Mouse (Mus musculus) hindbrain, embryonic 14.5 days (tissue): Measurements from ENCODE around the gene Ccar1. TPM values are rescaled to one million over a fixed set of nuclear protein-coding genes. Genes with fewer than 3 reads are reported as not detected.
A peak's percentile ranks its signal among the peaks of the same experiment; 100 is the strongest.
"Not testable (repeated sequence)": the region's sequence is repeated elsewhere in the genome, so short reads cannot be mapped to it uniquely, and the experiment has no call there.

Experiments
- ATAC-seq: fragments of 200-750 bp; cut with Nextera tagmentation; 2 replicates; pipeline ENCODE4 v1.8.0; 2017; ENCODE audit warnings: moderate number of reproducible peaks, mild to moderate bottlenecking, moderate TSS enrichment, moderate library complexity; ENCODE audit not compliant: low FRiP score
- DNase-seq: peaks from one replicate; pipeline ENCODE4 v3.0.0-alpha.2; 2015; ENCODE audit warnings: low spot score
- H3K27ac ChIP-seq: fragments of 300-500 bp; sonication (generic); 2 replicates; pipeline ENCODE4 v1.5.1; 2014; ENCODE audit warnings: mild to moderate bottlenecking, moderate library complexity
- H3K27me3 ChIP-seq: fragments of 300-500 bp; sonication (generic); 2 replicates; pipeline ENCODE4 v1.6.1; 2014; ENCODE audit warnings: mild to moderate bottlenecking, low read length, mixed read lengths; ENCODE audit not compliant: control insufficient read depth, insufficient read depth
- H3K36me3 ChIP-seq: fragments of 300-500 bp; sonication (generic); replicated peaks from 2 replicates; pipeline ENCODE4 v1.6.1; 2014; ENCODE audit not compliant: control insufficient read depth, insufficient read depth
- H3K4me1 ChIP-seq: fragments of 300-500 bp; sonication (generic); replicated peaks from 2 replicates; pipeline ENCODE4 v1.6.1; 2014; ENCODE audit warnings: antibody characterized with exemption, low read length, mixed read lengths; ENCODE audit not compliant: control insufficient read depth, insufficient read depth
- H3K4me2 ChIP-seq: fragments of 300-500 bp; sonication (generic); replicated peaks from 2 replicates; pipeline ENCODE4 v1.6.1; 2014; ENCODE audit warnings: mild to moderate bottlenecking, moderate library complexity
- H3K4me3 ChIP-seq: fragments of 300-500 bp; sonication (generic); replicated peaks from 2 replicates; pipeline ENCODE4 v1.5.1; 2014; ENCODE audit warnings: mild to moderate bottlenecking, low read length
- H3K9ac ChIP-seq: fragments of 300-500 bp; sonication (generic); 2 replicates; pipeline ENCODE4 v1.6.1; 2014
- H3K9me3 ChIP-seq: fragments of 300-500 bp; sonication (generic); 2 replicates; pipeline ENCODE4 v1.6.1; 2016; ENCODE audit warnings: low read length; ENCODE audit not compliant: control insufficient read depth
- WGBS: fragments of 180-500 bp; shearing (Covaris S2); extraction: QIAGEN DNeasy Blood & Tissue Kit; methylation state at CpG from one replicate; pipeline ENCODE4 v1.1.7; 2014; 5-methylcytosine and 5-hydroxymethylcytosine counted together
- polyA plus RNA-seq: library from polyadenylated mRNA; unstranded; fragments of >200 nt; fragmentation: Nextera tagmentation; extraction: Ambion mirVana; gene quantifications from 2 replicates; pipeline ENCODE4 v1.2.1, GENCODE M21; 2014

Gene Ccar1
- polyA plus RNA-seq, 1 experiment from 2014 or later, result 96.0 TPM

DNA sequence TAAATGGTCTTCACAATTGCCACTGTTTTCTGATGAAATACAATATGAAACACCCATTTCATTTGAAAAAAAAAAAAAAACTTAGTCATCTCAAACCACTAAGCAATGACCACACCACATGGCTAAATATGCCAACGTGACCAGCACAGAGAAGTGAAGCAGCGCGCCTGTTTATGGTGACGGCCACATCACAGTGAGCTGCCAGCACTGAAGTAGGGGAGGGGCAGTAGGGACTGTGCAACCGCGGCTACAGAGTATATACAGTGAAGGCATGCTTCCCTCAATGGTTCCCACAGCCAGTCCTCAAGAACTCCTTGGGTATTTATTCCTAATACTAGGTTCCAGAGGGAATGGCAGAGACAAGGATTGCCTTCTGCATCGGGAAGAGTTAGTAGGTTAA, 16.2 kb upstream of the Ccar1 start:
- H3K9me3 ChIP-seq, result no peaks in the 10 kb centered on the region
- peaks cover 56% of the 10 kb centered on the region for H3K36me3 ChIP-seq
- H3K27me3 ChIP-seq, result no peaks in the 10 kb centered on the region
- ATAC-seq (no peak), DNase-seq (no peak)
- no peak overlapping the region for H3K27ac ChIP-seq
- no peak overlapping the region for H3K9ac ChIP-seq
- 93% methylated on average over 7 of the region's 7 CpGs for WGBS
- no peak overlapping the region for H3K4me2 ChIP-seq
- H3K4me1 ChIP-seq, result no peaks in the 10 kb centered on the region
- H3K4me3 ChIP-seq, result no peak overlapping the region

DNA sequence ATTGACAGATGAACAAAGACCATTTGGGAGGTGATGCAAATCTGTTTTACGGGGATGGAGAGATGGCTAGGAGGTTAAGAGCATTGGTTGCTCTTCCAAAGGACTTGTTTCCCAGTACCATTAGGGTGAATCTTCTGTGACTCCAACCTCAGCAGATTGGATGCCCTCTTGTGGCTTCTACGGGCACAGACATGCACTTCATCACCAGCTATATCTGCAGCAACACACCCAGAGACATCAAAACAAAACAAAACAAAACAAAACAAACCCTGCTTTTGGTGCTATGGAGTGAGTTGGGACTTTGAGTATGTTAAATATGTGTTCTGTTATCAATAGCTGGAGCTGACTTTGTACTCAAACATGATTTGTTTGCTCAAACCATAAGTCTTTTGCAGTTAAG, 12.0 kb upstream of the Ccar1 start:
- Histone ChIP-seq H3K27ac (no peak overlapping the region), H3K4me3 (no peak overlapping the region), H3K27me3 (no peaks in the 10 kb centered on the region), H3K9me3 (no peaks in the 10 kb centered on the region), H3K4me2 (no peak overlapping the region), H3K4me1 (no peaks in the 10 kb centered on the region), H3K36me3 (peaks cover 14% of the 10 kb centered on the region), H3K9ac (no peak overlapping the region)
- ATAC-seq, result no peak
- no peak for DNase-seq
- WGBS, result 72% methylated on average over 2 of the region's 2 CpGs

DNA sequence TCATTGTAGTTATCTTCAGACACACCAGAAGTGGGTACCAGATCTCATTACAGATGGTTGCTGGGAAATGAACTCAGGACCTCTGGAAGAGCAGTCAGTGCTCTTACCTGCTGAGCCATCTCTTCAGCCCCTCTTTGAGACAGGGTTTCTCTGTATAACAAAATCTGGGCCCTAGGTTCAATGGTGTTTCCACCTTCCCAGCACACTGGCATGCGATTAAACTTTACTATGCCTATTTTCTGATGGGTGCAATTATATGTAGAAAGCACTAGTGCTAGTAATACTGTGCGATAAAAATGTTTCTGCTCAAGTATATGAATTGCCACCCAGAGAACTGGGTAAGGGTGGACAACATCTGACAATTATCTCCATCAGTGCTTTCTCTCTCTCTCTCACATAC, 11.2 kb upstream of the Ccar1 start:
- H3K27me3 ChIP-seq, result no peaks in the 10 kb centered on the region
- no peaks in the 10 kb centered on the region for H3K4me1 ChIP-seq
- no peak overlapping the region for H3K9ac ChIP-seq
- peaks cover 11% of the 10 kb centered on the region for H3K36me3 ChIP-seq
- no peak overlapping the region for H3K27ac ChIP-seq
- 94% methylated on average over 2 of the region's 2 CpGs for WGBS
- ATAC-seq (no peak), DNase-seq (no peak)
- no peak overlapping the region for H3K4me2 ChIP-seq
- H3K4me3 ChIP-seq, result no peak overlapping the region
- no peaks in the 10 kb centered on the region for H3K9me3 ChIP-seq

DNA sequence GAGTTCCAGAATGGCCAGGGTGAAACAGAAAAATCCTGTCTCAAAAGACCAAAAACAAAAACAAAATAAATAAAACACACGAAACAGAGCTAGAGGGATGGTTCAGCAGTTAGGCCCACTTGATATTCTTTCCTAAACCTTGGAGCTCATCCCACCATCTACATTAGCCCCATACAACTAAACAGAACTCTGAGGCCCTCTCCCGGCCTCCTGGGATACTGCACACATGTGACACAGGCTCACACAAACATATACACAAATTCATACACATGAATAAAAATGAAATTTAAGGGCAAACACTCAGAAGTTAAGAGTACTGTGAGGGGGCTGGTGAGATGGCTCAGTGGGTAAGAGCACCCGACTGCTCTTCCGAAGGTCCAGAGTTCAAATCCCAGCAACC, 2.1 kb upstream of the Ccar1 start:
- no peaks in the 10 kb centered on the region for H3K27me3 ChIP-seq
- H3K4me3 ChIP-seq, result no peak overlapping the region
- peaks cover 13% of the 10 kb centered on the region for H3K36me3 ChIP-seq
- no peaks in the 10 kb centered on the region for H3K9me3 ChIP-seq
- no peak for DNase-seq
- H3K4me2 ChIP-seq, result no peak overlapping the region
- WGBS, result 95% methylated on average over 4 of the region's 4 CpGs
- no peak for ATAC-seq
- no peak overlapping the region for H3K9ac ChIP-seq
- H3K27ac ChIP-seq, result no peak overlapping the region
- peaks cover 8% of the 10 kb centered on the region; the same call in 1 of the 2 replicates for H3K4me1 ChIP-seq

DNA sequence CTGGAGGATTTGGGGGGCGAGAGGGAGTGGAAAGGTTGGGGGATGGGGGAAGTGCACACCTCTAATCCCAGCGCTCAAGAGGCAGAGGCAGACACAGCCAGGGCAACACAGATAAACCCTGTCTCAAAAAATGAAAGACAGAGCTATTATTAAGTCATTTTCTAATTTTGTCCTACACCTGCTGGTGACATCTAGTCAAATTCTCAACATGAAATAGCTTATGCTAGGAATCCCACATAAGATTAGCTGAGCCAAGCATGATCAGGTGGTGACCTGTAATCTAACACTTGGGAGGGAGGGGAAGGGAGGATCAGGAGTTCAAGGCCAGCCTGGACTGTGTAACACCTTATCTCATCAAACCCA, 986 bp upstream of the Ccar1 start:
- Histone ChIP-seq H3K4me2 (peak overlapping the region; percentile 58), H3K27ac (peak overlapping the region; percentile 98), H3K36me3 (peaks cover 23% of the 10 kb centered on the region), H3K4me3 (peak overlapping the region; percentile 87), H3K9ac (peak overlapping the region; percentile 57), H3K4me1 (peaks cover 12% of the 10 kb centered on the region; the same call in 1 of the 2 replicates), H3K27me3 (no peaks in the 10 kb centered on the region), H3K9me3 (no peaks in the 10 kb centered on the region)
- DNase-seq, result no peak
- 0 out of 2 replicates have a peak, but pooled peaks have one; percentile 1 for ATAC-seq
- 36% methylated on average over 2 of the region's 2 CpGs for WGBS

DNA sequence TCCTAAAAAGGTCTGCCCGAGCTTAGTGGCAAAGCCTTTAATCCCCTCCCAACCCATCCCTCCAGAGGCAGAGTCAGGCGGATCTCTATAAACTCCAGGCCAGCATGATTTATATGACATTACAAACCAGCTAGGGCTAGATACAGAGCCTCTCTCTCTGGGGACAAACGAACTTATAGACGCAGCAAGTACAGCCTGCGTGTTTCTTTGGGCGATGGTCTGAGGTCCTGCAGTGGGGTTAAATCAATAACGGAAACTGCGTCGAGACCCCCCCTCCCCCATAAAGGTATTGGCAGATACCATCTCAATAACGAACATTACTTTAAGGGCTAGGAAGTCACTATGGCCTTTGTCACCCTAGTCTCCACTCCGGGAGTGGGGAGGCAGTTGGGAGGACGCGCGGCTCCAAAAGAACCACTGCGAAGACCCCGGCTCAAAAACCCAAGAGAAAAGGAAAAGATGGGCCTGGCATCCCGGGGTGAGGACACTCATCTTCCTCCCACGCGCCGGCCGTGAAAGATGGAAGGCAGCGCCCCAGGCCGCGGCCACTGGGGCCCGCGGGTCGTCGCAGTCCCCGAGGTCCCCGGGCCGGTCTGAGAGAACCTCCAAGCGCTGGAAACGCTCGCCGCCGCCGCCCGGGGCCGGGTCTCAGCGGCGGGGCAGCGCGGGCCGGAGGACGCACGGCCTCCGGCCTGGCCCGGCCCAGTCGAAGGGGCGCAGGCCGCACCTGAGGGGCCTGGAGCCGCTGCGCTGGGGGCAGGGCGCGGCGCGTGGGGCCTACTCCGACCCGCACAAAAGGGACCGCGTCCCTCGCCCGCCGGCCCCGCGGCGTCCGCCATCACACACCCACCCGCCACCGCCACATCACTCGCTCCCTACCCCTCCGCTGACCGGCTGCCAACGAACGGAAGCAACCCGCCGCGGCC, 572 bp downstream of the Ccar1 start:
- peak overlapping the region; percentile 87 for H3K4me3 ChIP-seq

DNA sequence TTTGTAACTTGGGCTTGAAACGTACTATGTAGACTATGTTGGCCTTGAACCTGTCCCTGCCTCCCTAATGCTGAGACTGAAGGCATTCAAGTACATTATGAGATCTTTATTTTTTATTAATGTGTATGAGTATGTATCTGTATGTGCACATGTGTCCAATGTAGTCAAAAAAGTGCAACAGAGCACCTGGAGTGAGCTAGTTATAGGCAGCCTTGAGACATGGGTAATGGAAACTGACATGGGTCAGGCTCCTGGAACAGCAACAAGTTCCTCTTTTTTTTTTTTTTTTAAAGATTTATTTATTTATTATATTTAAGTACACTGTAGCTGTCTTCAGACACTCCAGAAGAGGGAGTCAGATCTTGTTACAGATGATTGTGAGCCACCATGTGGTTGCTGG, 10.3 kb downstream of the Ccar1 start:
- H3K4me2 ChIP-seq, H3K9me3 ChIP-seq, H3K27me3 ChIP-seq, H3K27ac ChIP-seq, DNase-seq, H3K4me3 ChIP-seq, ATAC-seq, H3K4me1 ChIP-seq, H3K9ac ChIP-seq: not testable (repeated sequence)
- H3K36me3 ChIP-seq, result peaks cover 99% of the 10 kb centered on the region
- WGBS, result 95% methylated on average over 1 of the region's 1 CpGs

More for the DNA sequence above, 572 bp downstream of the Ccar1 start:
- Histone ChIP-seq H3K4me1 (peaks cover 12% of the 10 kb centered on the region; the same call in 1 of the 2 replicates), H3K9me3 (no peaks in the 10 kb centered on the region), H3K36me3 (peaks cover 39% of the 10 kb centered on the region), H3K4me2 (peak overlapping the region; percentile 75), H3K27ac (peak overlapping the region; percentile 98), H3K27me3 (no peaks in the 10 kb centered on the region), H3K9ac (peak overlapping the region; percentile 90)
- peak; percentile 78 for ATAC-seq
- under 1% methylated on average over 75 of the region's 78 CpGs for WGBS
- no peak for DNase-seq

DNA sequence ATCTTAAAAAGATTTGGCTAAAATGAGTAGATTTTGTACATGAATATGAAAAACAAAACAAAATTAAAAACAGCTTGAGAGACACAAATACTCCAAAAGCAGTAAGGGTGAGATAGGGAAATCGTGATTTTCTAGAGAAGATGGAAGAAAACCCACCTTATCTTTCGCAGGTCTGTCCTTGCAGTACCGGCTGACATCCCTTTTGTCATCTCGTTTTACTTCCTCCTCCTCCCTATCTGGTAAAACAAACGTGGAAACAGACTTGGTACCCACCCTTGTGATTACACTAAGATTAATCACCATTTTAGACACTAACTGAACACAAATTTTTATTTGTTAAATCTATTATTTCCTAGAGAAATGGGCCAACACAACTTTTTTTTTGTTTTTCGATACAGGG, 41.3 kb downstream of the Ccar1 start:
- no peak for DNase-seq
- Histone ChIP-seq H3K4me1 (no peaks in the 10 kb centered on the region), H3K4me3 (no peak overlapping the region), H3K27ac (no peak overlapping the region), H3K9me3 (no peaks in the 10 kb centered on the region), H3K9ac (no peak overlapping the region), H3K4me2 (no peak overlapping the region), H3K27me3 (no peaks in the 10 kb centered on the region), H3K36me3 (peaks cover 99% of the 10 kb centered on the region)
- ATAC-seq, result no peak
- 91% methylated on average over 6 of the region's 6 CpGs for WGBS

DNA sequence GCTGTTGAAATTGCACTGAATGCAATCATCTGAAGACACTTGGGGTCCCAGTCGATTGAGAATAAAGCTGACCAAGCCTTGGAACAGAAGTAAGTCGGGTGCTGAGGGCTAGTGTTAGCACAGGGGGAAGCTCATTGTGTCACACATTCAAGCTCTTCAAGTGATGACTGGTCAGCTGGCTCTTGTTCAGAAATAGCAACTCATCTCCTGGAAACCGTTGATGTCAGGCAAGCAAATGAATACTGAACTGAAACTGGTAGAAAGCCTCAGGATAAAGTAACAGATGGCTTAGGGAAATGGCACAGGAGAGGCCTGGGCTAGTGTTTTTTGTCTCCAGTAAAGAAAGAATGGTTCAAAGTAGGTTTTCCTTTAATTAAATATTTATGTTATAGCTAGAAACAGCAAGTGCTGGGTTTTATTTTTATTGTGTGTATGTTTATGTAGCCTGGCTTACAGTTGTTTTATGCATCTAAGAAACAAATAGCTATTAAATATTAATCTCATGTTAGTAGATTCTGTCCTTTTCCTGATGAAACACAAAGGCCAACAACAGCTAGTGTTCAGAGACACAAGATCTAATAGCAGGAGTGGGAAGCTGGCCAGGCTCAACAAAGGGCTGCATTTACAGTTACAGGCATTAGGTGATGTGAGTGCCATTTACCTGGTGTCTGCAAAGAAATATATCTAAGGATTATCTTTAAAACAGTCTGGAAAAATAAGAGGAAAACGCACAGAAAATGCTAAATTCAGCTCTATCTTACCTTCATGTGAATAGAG, 51.9 kb downstream of the Ccar1 start:
- DNase-seq, result peak; percentile 65
- WGBS, result 62% methylated on average over 4 of the region's 4 CpGs

More for the DNA sequence above, 51.9 kb downstream of the Ccar1 start:
- H3K36me3 ChIP-seq, result peaks cover 50% of the 10 kb centered on the region
- H3K4me2 ChIP-seq, result no peak overlapping the region
- no peaks in the 10 kb centered on the region for H3K4me1 ChIP-seq
- H3K4me3 ChIP-seq, result no peak overlapping the region
- H3K27me3 ChIP-seq, result no peaks in the 10 kb centered on the region
- no peak overlapping the region for H3K9ac ChIP-seq
- H3K27ac ChIP-seq, result peak overlapping the region; percentile 29
- H3K9me3 ChIP-seq, result no peaks in the 10 kb centered on the region
- ATAC-seq, result peak; percentile 55; the same call in 1 of the 2 replicates
